Mouse (Mus musculus) c-Kit-negative CD71-positive TER-119-positive erythroid progenitor cells, embryonic 14.5 days (primary cell): ENCODE data around the gene Abcg4.
"Not testable (repeated sequence)": the region's sequence is repeated elsewhere in the genome, so short reads cannot be mapped to it uniquely, and the experiment has no call there.

ENCODE experiments used
- DNase-seq: peaks from one replicate; pipeline ENCODE4 v3.0.0-alpha.2; 2013; ENCODE audit warnings: low read depth, low spot score

The Abcg4 gene

DNA sequence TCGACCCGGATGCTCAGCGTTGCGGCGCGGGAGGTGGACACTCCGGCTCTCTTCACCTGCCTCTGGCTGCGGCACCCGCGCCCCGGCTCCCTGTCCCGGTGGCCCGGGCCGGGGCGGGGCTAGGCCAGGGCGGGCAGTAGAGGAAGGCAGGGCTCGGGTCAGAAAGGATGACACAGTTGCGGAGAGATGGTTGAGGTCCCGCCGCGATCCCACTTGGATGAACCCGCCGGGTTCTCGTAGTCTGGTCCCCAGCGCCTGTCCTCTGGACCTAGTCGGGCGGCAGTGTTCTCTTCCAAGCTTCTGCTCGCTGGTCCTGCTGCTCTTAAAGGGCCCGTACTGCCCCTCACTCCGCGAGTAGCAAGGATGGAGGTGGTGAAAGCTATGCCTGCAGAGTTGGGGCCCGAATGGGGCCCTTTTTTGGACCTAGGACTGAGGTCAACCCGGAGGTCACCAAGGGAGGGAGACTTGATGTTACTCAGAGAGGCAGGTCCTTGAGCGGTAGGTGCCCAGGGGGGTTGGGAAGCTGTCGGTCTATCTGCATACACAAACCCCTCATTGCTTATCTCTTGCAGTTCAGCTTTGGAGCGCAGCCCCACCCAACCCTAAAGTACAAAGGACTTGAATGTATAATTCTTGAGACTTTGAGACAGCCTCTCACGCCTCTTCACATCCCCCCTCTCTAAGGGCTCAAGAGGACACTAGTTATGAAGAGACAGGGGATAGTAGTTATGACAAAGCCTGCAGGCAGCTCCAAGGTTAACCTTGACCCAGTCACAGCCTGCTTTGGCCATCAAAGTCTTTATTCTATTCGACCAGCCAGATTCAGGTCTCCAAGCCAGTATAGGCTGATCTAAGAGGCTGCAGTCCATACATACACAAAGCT is at the start of gene Abcg4:
Gene Abcg4 (minus strand): TSS at position 540 of the 883 bp plus-strand sequence.
- DNase-seq: peak; percentile 58

GRCm38 (mm10) chr9:44337436-44338169 is 49.2 kb upstream of the Abcg4 start:
- no peak for DNase-seq

- DNase-seq: no peak
Observed at GRCm38 (mm10) chr9:44336964-44337363, 48.5 kb upstream of the Abcg4 start.

DNA sequence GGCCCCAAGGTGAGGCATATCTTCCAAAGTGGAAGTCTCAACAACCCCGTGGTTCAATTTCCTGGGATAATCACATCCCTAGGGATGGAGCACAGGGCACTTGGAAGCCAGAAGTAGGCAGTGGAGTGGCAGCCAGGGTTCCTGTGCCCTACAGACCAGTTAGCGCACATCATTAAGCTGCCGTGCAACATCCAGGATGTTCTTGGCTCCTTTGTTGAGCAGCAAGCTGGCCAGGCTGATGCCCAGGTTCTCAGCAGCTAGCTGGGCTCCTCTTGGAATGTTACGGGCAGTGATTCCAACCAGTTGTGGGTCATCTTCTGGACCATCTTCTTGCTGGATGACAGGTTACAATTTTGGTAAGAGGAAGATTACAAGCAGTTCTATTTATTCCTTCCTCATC is 48.1 kb upstream of the Abcg4 start:
- not testable (repeated sequence) for DNase-seq

DNA sequence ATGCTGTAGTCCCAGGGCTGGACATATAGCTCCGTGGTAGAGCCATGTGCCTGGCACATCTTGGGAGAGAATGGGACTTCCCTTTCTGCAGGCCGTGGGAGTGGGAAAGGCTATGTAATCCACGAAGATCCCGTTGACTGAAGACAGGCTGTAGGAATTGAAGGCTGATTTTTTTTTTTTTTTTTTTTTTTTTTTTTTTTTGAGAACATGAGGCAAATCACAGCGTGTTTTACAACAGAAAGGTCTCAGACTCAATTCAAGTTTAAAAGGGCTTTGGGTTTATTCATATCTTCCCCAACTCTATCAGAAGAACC is 47.6 kb upstream of the Abcg4 start:
- DNase-seq: no peak

DNA sequence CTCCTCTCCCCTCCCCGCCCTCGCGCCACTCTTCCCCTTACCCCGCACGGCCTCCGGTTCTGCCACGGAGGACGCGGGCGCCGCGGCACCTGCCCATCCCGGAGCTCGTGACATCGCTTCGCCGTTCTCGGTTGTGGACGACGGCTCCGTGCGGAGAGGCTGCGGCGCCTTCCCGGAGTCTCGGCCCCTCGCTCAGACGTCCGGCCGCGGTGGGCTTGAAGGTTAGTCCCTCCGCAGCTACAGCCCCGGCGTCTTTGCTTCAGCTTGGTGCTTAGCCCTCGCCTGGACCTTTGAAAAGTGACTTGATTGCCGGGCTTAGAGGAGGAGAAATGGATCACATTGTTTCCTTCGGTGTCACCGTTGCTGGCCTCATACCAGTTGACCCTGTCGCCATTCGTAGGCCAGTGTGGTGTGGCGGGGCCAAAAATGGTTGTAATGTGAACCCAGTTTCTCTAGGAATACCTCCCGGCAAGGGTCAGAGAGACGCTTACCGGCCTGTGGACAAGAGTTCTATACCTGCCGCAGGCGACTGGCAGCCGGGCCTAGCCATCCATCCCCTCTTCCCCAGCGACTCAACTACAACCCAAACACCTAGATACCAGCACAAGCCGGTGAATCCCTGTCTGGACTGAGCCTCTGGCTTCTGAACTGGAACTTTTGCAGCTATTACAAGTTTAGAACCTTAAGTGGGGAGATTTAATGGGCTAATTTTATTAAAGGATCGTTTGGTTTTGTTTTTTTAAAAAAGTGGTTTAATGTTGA is 47.1 kb upstream of the Abcg4 start:
- DNase-seq: no peak

DNA sequence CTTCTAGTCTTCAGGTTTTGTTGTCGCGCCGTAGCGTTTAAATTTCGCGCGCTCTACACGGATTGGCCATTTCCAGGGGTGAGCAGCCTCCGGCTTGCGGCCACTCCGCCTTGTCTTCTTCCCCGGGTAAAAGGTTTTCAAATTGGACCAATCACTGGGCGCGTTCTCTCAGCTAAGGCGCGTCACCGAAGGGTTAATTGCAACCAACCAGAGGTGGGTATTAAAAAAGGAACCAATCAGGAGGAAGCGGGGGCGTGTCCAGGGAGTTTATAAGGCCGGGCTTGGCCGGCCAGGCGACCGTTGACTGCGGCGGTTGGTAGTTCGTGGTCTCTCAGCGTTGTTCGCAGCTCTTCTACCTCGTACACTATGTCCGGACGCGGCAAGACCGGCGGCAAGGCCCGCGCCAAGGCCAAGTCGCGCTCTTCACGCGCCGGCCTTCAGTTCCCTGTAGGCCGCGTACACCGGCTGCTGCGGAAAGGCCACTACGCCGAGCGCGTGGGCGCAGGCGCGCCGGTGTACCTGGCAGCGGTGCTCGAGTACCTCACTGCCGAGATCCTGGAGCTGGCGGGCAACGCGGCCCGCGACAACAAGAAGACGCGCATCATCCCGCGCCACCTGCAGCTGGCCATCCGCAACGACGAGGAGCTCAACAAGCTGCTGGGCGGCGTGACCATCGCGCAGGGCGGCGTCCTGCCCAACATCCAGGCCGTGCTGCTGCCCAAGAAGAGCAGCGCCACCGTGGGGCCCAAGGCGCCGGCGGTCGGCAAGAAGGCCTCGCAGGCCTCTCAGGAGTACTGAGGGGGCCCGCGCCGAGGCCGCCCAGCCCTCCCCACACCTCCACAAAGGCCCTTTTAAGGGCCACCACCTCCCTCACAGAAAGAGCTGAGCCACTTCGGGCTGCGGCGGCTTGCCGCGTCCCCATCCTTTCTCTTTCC is 46.2 kb upstream of the Abcg4 start, which contains the start of gene H2afx:
Gene H2afx (plus strand): TSS at position 299 of the 935 bp plus-strand sequence.
- peak; percentile 99 for DNase-seq

DNA sequence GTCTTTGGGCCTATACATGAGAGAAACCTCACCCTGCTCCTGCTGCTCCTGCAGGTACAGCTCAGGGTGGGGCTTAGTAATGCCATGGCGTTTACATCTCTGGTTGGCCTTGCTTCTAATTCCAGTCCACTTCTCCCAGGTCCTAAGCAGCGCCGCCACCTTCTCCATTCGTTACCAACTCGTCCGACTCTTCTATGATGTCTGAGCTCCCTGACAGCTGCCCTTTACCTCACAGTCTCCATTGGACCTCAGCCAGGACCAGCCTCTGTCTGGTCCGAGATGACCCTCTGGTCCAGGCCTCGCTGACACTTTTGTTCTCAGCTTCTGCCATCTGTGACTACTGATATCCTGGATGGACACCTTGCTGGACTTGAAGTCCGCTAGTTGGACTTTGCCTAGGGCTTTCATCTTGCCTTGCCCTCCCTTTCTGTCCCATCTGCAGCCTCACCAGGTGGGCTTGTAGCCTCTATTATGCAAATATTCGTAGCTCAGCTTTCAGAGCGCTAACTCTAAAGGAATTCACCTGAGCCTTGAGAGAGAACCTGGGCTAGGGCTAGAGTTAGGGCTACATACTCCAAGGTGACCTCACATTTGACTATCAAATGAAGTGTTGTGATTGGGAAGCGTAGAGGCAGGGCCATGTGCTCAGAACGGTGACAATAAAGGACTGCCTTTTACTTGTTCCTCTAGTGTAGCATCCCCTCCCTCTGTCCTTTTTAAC is 44.7 kb upstream of the Abcg4 start:
- DNase-seq: no peak

GRCm38 (mm10) chr9:44330736-44331135 is 42.3 kb upstream of the Abcg4 start:
- no peak for DNase-seq

- no peak for DNase-seq
Observed at GRCm38 (mm10) chr9:44327926-44328325, 39.5 kb upstream of the Abcg4 start.

DNA sequence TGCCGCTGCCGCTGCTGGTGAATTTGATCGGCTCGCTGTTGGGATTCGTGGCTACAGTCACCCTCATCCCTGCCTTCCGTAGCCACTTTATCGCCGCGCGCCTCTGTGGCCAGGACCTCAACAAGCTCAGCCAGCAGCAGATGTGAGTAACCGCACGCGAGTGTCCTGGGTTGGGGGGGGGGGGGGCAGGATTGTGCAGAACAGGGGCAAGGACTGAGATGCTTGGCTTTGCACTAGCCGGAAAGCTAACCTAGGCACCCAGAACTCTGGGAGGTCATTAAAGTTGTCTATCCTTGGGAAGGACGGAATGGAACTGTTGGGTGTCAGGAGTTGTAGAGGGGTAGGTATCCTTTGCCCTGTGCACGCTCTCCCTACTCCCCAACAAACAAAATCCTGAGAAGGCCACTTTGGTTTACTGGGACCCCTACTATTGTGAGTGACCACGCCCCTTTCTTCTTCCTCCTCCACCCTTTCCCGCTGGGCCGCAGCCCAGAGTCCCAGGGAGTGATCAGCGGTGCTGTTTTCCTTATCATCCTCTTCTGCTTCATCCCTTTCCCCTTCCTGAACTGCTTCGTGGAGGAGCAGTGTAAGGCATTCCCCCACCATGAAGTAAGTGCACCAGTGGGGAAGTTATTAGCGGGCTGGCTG is 38.8 kb upstream of the Abcg4 start:
- no peak for DNase-seq

- no peak for DNase-seq
Observed at GRCm38 (mm10) chr9:44326371-44327063, 38.1 kb upstream of the Abcg4 start.

GRCm38 (mm10) chr9:44325768-44326370 is 37.5 kb upstream of the Abcg4 start, which contains the start of gene Dpagt1:
Gene Dpagt1 (plus strand): TSS chr9:44326019.
- DNase-seq: no peak

DNA sequence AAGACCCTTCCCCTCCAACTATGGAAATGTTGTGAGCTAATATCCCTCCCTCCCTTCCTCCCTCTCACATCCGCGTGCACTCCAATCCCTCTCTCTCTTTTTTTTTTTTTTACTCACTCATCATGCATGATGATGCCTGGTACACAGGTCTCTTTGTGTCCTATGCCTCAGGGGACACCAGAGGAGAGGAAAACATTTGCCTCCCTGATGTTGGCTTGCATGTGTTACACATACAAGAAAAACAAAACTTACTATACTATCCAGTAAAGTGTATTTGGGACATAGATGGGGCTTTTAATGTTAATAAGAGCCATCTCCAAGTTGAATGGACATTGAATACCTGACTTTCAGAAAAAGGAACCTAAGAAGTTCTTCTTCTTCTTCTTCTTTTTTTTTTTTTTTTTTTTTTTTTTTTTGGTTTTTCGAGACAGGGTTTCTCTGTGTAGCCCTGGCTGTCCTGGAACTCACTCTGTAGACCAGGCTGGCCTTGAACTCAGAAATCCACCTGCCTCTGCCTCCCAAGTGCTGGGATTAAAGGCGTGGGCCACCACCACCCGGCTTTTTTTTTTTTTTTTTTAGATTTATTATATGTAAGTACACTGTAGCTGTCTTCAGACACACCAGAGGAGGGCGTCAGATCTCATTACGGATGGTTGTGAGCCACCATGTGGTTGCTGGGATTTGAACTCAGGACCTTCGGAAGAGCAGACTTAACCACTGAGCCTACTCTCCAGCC is 36.8 kb upstream of the Abcg4 start:
- DNase-seq: not testable (repeated sequence)

DNA sequence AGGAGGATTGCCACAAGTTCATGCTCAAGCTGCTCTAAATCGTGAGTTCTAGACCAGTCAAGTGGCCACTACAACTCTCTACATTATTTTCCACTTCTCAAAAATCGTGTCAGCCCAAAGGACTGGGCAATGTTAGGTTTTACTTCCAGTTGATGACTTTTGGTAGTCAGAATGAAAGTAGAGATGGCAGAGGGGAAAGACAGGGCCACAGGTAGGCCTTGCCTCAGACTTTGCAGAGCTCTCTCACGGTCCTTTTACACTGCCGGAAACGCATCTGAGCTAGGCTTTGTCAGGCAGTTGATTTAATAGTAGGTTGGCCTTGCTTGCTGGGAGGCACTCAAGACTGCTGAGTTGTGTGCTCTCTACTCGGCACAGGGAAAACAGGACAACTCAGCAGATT is 35.7 kb upstream of the Abcg4 start:
- DNase-seq: no peak

GRCm38 (mm10) chr9:44323656-44324055 is 35.2 kb upstream of the Abcg4 start:
- not testable (repeated sequence) for DNase-seq

DNA sequence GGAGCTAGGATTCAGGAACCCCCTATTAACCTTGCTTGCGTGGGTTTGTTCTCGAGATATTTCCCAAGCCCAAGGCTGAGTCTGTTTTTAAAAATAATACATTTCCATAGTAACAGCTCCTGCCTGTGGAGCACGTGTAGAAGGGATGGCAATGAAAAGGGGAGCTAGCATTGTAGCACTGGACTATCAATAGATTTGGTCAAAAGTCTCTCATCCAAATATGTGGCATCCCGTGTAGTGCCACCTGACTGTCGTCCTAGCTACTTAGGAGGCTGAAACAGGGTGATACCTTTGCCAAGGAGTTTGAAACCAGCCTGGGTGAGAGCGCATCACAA is 32.4 kb upstream of the Abcg4 start:
- no peak for DNase-seq
